Mouse (Mus musculus): ENCODE measurements around the gene Chrnb4.

DNA sequence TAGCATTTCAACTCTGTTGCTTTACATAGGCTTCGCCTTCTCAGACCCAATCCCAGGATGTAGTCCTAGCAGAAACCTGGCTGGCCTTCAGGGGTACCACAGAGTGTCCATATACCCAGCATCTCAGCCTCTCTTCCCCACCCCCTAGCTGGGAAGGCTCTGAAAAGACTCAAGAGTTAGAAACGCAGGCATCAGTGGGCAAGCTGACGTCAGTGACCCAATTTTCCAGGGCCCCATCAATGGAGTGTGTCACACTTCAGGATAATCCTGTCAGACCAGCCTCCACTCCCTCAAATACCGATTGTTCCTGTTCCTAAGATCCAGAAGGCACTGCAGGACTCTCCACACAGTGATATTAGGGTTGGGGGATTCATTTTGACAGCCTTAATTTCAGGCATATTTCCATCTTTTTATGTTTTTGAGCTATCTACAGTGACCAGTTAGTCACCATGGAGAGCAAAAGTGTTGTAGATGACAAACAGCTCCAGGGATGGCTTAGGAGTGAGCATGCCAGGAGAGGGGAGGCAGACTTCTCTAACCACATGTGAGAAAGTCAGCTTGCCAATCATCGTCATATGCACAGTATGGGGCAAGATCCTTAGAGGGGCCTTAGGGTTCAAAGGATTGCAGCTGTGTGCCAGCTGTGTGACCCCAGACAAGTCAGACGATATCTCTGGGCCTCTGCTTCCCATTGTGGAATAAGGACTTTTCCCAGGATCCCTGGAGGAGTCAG lies 17.0 kb downstream of the Chrnb4 start:
- TF ChIP-seq POLR2A (IDR thresholded peaks at IDR 0.05; ENCODE audit: control insufficient read depth, extremely low read depth, insufficient read depth, low read length, poor library complexity) (no peak), CTCF (IDR thresholded peaks at IDR 0.05; ENCODE audit: borderline replicate concordance, control insufficient read depth, extremely low read depth, insufficient read depth, low read length, poor library complexity) (no peak)

Data from thymus, adult 2 months (tissue).